Mouse (Mus musculus) macrophage (primary cell): ENCODE measurements around the gene Olfm1. TPM values are rescaled to one million over a fixed set of nuclear protein-coding genes. Genes with fewer than 3 reads are reported as not detected.

Source experiments
- H3K27ac ChIP-seq: fragments of 350-480 bp; formaldehyde crosslinking; 2 replicates; pipeline ENCODE4 v1.9.0; 2021
- H3K36me3 ChIP-seq: fragments of 350-480 bp; formaldehyde crosslinking; 2 replicates; pipeline ENCODE4 v1.9.0; 2021; ENCODE audit errors: inconsistent target
- H3K4me3 ChIP-seq: fragments of 350-480 bp; formaldehyde crosslinking; 2 replicates; pipeline ENCODE4 v1.9.0; 2021; ENCODE audit errors: inconsistent target
- H3K79me2 ChIP-seq: fragments of 350-480 bp; formaldehyde crosslinking; 2 replicates; pipeline ENCODE4 v1.9.0; 2021; ENCODE audit errors: inconsistent target
- WGBS: methylation state at CpG from one replicate; pipeline ENCODE4 v1.1.7; 2026; ENCODE audit warnings: inconsistent platforms; ENCODE audit not compliant: missing documents; 5-methylcytosine and 5-hydroxymethylcytosine counted together
- polyA plus RNA-seq: library from polyadenylated mRNA; stranded (reverse); fragments of 250-400 nt; gene quantifications from 3 replicates; pipeline ENCODE4 v1.2.4, GENCODE M21; 2018; ENCODE audit warnings: inconsistent platforms

Gene Olfm1
- polyA plus RNA-seq, 1 experiment from 2014 or later: 3.1 TPM

GRCm38 (mm10) chr2:28275345-28275744 is 82.6 kb downstream of the Olfm1 start:
- Histone ChIP-seq H3K36me3 (no peaks in the 10 kb centered on the region), H3K27ac (no peak overlapping the region), H3K4me3 (no peak overlapping the region), H3K79me2 (no peaks in the 10 kb centered on the region)
- 81% methylated on average over 3 of the region's 3 CpGs for WGBS

GRCm38 (mm10) chr2:28278150-28278549 is 85.4 kb downstream of the Olfm1 start:
- Histone ChIP-seq H3K27ac (no peak overlapping the region), H3K4me3 (no peak overlapping the region), H3K79me2 (no peaks in the 10 kb centered on the region), H3K36me3 (no peaks in the 10 kb centered on the region)
- WGBS: 11% methylated on average over 6 of the region's 7 CpGs

- WGBS: 91% methylated on average over 10 of the region's 10 CpGs
Observed at GRCm38 (mm10) chr2:28278853-28279252, 86.1 kb downstream of the Olfm1 start.

More at GRCm38 (mm10) chr2:28278853-28279252, 86.1 kb downstream of the Olfm1 start:
- H3K27ac ChIP-seq: no peak overlapping the region
- H3K36me3 ChIP-seq: no peaks in the 10 kb centered on the region
- H3K79me2 ChIP-seq: no peaks in the 10 kb centered on the region
- no peak overlapping the region for H3K4me3 ChIP-seq

Other genes with a start within 250 kb of the Olfm1 start
- gene Fcnb, start 108.1 kb upstream of the Olfm1 start, polyA plus RNA-seq: 0.38 to 1.5 TPM in 2 of 3 replicates, not detected in the other